Mouse (Mus musculus) spleen, adult 2 months (tissue): Measurements from ENCODE around the gene D130040H23Rik. TPM values are rescaled to one million over a fixed set of nuclear protein-coding genes. Genes with fewer than 3 reads are reported as not detected.

Source experiments
- polyA plus RNA-seq: library from polyadenylated mRNA; depleted of rRNA; stranded (reverse); fragments of >200 nt; gene quantifications from 2 replicates; pipeline ENCODE4 v1.2.3, GENCODE M21; 2012; rRNA removed

Gene D130040H23Rik
- polyA plus RNA-seq, 1 experiment = 0.56 TPM

Other genes with a start within 250 kb of the D130040H23Rik start
- gene Zfp930, start 62.0 kb upstream of the D130040H23Rik start, polyA plus RNA-seq = 1.2 and 1.8 TPM in 2 replicates
- gene Gm9495, start 182.5 kb downstream of the D130040H23Rik start, polyA plus RNA-seq = not detected in 2 replicates